ENCODE assay signal across 14 mouse cellular contexts in the genomic region with DNA sequence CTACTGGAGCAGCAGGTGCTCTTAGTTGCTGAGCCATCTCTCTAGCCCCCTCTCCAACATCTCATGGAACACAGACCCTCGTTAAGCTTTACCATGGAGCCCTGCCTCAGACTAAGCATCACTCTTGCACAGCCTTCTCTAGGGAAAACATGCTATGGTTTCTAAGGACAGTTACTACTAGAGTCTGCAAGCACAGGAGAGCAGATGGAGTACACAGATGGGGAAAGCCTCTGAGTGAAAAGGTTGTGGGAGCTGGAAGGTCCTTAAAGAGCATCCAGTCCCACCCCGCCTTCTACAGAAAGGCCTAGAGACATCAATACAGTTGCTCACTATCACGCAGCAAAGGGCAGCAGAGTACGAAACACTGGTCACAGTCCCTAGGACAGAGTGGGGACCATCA. TPM values are rescaled to one million over a fixed set of nuclear protein-coding genes. Genes with fewer than 3 reads are reported as not detected.
"Had no signal": no experiment of that assay in that cellular context is flagged by ENCODE, and none has a peak within 500 bp of the region (broad histone marks: within the 10 kb centered on the region; RNA-seq: fewer than 3 reads in every experiment).

No protein-coding gene starts in this region.

- H3K27ac ChIP-seq: kidney, postnatal 0 days; limb, embryonic 15.5 days; liver, embryonic 12.5 days; macrophage had no signal

- H3K27me3 ChIP-seq: liver, embryonic 12.5 days; neural tube, embryonic 13.5 days had no signal

- H3K4me3 ChIP-seq: limb, embryonic 15.5 days; liver, embryonic 12.5 days; megakaryocyte, embryonic 14.5 days; neural tube, embryonic 13.5 days had no signal

- H3K36me3 ChIP-seq: limb, embryonic 15.5 days; liver, embryonic 12.5 days; neural tube, embryonic 13.5 days had no signal

- H3K4me2 ChIP-seq: limb, embryonic 15.5 days; liver, embryonic 12.5 days; lung, embryonic 14.5 days; neural tube, embryonic 13.5 days had no signal

- H3K9me3 ChIP-seq: limb, embryonic 15.5 days; liver, embryonic 12.5 days; neural tube, embryonic 13.5 days had no signal

- H3K4me1 ChIP-seq: liver, embryonic 12.5 days had no signal

- DNase-seq: kidney, adult 11 months; kidney, adult 9 months; kidney, postnatal 36 days; lung, embryonic 14.5 days; lung, postnatal 10 days; right cerebral cortex, postnatal 25 days; thymus, postnatal 36 days had no signal

- H3K9ac ChIP-seq: limb, embryonic 15.5 days; liver, embryonic 12.5 days; lung, embryonic 14.5 days; neural tube, embryonic 13.5 days had no signal

- ATAC-seq: liver, embryonic 12.5 days had no signal

RNA-seq across cellular contexts. Expression of gene Cplx2, which starts 20.2 kb away (rescaled TPM):
- total RNA-seq: monocyte, adult 5-6 weeks had no signal
- polyA plus RNA-seq: macrophage had no signal
